Mouse (Mus musculus) lung, adult 2 months (tissue): ENCODE measurements around the gene Cd248. TPM values are rescaled to one million over a fixed set of nuclear protein-coding genes. Genes with fewer than 3 reads are reported as not detected.

Source experiments
- DNase-seq: peaks from one replicate; pipeline ENCODE4 v3.0.0; 2022
- H3K4me1 ChIP-seq: fragments of 200-500 bp; 2 replicates; pipeline ENCODE4 v1.6.1; 2011; ENCODE audit warnings: low read length; ENCODE audit not compliant: control insufficient read depth, insufficient read depth
- H3K4me3 ChIP-seq: fragments of 200-500 bp; replicated peaks from 2 replicates; pipeline ENCODE3; 2011; ENCODE audit warnings: low read depth, mild to moderate bottlenecking, control low read depth, low read length; ENCODE audit errors: extremely low read depth
- CTCF ChIP-seq: fragments of 200-500 bp; IDR thresholded peaks from 2 replicates; pipeline ENCODE4 v1.5.1; 2011; ENCODE audit warnings: mild to moderate bottlenecking, low read length, control low read depth; ENCODE audit not compliant: insufficient read depth
- POLR2A ChIP-seq: fragments of 200-500 bp; IDR thresholded peaks from 2 replicates; pipeline ENCODE4 v1.6.1; 2011; ENCODE audit warnings: low read depth, mild to moderate bottlenecking, control low read depth, low read length, borderline replicate concordance; ENCODE audit errors: extremely low read depth
- WGBS: fragments of 180-500 bp; shearing (Covaris S2); methylation state at CpG from one replicate; pipeline ENCODE4 v1.1.7; 2018; 5-methylcytosine and 5-hydroxymethylcytosine counted together
- polyA plus RNA-seq: library from polyadenylated mRNA; depleted of rRNA; stranded (reverse); fragments of >200 nt; gene quantifications from 2 replicates; pipeline ENCODE4 v1.2.3, GENCODE M21; 2012

Gene Cd248
- polyA plus RNA-seq, 1 experiment: 22.6 TPM

DNA sequence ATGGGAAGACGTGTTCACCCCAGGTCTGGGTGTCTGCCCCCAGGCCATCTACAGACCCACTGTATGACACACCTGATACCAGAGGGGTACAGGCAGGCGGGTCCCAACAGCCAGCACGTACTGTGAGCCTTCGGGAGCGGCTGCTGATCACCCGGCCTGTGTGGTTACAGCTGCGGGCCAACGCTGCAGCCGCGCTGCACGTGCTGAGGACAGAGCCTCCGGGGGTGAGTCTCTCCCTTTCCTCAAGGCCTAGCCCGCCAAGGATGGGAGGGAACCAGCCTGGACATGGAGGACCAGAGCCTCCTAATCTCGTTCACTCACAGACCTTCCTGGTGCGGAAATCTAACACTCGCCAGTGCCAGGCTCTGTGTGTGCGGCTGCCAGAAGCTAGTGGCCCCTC lies 16.8 kb upstream of the Cd248 start:
- peak overlapping the region; percentile 39 for H3K4me3 ChIP-seq
- peaks cover 3% of the 10 kb centered on the region; the same call in 1 of the 2 replicates for H3K4me1 ChIP-seq
- DNase-seq: peak; percentile 39
- 10% methylated on average over 17 of the region's 17 CpGs for WGBS
- no peak for TF ChIP-seq CTCF

DNA sequence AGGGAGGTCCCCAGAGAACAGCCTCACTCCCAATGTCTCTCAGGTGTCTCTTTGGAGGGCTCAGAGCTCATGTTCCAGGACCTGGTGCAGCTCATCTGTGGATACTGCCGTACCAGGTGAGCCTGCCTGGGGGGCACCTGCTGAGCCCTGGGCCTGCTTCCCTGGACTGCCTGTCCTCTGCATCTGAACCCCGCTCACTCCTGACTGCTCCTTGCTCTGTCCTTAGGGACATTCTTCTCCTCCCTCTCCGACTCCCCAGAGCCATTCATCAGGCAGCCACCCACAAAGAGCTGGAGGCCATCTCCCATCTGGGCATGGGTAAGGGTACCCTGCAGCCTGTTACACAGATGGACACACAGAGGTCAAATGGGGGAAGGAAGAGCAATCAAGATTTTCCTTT lies 16.4 kb upstream of the Cd248 start:
- H3K4me3 ChIP-seq: no peak overlapping the region
- WGBS: 70% methylated on average over 3 of the region's 3 CpGs
- TF ChIP-seq CTCF (no peak), POLR2A (no peak)
- no peak for DNase-seq
- H3K4me1 ChIP-seq: peaks cover 3% of the 10 kb centered on the region; the same call in 1 of the 2 replicates

DNA sequence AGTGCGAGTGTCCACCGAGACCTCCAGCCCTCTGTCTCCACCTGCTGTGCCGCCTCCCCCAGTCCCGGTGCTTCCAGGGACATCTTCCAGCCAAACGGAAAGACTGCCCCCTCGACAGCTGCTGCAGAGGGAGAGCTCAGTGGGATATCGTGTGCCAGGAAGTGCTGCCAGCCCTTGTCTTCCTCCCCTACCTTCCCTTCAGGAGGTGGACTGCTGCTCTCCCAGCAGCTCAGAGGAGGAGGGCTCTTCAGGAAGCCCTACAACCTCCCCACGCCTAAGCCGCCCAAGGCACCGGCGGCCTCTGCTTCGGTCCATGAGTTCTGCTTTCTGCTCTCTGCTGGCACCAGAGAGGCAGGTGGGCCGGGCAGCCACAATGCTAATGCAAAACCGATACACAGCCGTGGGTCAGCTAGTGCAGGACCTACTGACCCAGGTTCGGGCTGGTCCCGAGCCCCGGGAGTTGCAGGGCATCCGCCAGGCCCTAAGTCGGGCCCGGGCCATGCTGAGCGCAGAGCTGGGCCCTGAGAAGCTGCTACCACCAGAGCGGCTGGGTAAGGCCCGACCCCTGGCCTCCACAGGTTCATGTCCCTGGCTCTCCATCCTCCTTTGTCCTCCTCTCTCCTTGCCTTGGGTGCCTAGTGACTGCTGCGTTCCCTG lies 15.6 kb upstream of the Cd248 start:
- Histone ChIP-seq H3K4me3 (no peak overlapping the region), H3K4me1 (peaks cover 3% of the 10 kb centered on the region; the same call in 1 of the 2 replicates)
- WGBS: 54% methylated on average over 25 of the region's 25 CpGs
- DNase-seq: no peak
- TF ChIP-seq CTCF (no peak), POLR2A (no peak)

DNA sequence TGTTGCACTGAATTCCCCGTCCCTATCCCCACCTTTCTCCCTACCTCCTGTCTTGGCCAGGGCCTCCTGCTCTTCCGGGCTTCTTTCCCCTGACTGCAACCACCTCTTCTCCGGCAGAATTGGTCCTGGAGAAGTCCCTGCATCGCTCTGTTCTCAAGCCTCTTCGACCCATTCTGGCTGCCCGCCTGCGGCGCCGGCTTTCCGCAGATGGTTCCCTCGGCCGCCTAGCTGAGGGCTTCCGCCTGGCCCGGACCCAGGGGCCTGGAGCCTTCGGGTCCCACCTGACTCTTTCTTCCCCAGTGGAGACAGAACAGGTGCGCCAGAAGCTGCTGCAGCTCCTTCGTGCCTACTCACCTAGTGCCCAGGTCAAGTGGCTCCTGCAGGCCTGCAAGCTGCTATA lies 15.0 kb upstream of the Cd248 start:
- H3K4me1 ChIP-seq: peaks cover 3% of the 10 kb centered on the region; the same call in 1 of the 2 replicates
- TF ChIP-seq CTCF: no peak
- TF ChIP-seq POLR2A: no peak
- DNase-seq: no peak
- WGBS: 82% methylated on average over 17 of the region's 17 CpGs
- H3K4me3 ChIP-seq: no peak overlapping the region

DNA sequence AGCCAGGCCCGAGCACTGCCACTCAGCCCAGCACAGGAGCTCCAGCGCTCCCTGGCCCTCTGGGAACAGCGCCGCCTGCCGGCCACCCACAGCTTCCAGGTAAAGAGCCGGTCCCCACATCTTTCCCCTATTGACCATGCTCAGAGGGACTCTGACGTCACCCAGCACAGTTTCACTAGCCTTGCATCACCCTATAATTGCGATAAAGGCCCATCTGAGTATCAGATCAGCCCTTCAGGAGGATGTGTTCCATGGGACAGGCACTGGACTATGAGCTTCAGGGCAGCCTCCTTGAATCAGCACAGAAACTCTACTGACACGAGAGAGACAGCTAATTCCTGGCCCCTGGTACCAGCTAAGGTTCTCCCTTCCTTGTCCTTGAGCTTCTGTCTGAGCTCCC lies 14.0 kb upstream of the Cd248 start:
- H3K4me1 ChIP-seq: peaks cover 10% of the 10 kb centered on the region
- TF ChIP-seq CTCF (peak; percentile 54), POLR2A (no peak)
- 47% methylated on average over 9 of the region's 9 CpGs for WGBS
- DNase-seq: peak; percentile 57
- H3K4me3 ChIP-seq: no peak overlapping the region

DNA sequence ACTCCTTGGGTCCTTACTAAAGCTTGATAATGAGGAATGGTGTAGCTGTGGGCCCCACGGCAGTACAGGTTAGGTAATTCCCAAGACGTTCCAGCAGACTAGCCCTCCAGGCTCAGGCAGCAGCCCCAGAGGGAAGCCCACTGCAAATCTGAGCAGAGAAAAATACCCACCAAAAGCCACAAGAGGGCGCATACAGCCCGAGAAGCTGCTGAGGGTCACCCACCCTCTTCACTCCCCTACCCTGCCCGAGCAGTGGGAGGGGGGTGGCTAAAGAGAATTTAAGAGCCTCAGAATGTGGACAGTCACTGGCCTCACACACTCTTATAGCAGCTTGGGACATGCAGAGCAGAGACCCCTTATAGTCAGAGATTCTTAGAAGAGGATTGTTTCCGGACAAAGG lies 11.6 kb upstream of the Cd248 start:
- no peak for DNase-seq

DNA sequence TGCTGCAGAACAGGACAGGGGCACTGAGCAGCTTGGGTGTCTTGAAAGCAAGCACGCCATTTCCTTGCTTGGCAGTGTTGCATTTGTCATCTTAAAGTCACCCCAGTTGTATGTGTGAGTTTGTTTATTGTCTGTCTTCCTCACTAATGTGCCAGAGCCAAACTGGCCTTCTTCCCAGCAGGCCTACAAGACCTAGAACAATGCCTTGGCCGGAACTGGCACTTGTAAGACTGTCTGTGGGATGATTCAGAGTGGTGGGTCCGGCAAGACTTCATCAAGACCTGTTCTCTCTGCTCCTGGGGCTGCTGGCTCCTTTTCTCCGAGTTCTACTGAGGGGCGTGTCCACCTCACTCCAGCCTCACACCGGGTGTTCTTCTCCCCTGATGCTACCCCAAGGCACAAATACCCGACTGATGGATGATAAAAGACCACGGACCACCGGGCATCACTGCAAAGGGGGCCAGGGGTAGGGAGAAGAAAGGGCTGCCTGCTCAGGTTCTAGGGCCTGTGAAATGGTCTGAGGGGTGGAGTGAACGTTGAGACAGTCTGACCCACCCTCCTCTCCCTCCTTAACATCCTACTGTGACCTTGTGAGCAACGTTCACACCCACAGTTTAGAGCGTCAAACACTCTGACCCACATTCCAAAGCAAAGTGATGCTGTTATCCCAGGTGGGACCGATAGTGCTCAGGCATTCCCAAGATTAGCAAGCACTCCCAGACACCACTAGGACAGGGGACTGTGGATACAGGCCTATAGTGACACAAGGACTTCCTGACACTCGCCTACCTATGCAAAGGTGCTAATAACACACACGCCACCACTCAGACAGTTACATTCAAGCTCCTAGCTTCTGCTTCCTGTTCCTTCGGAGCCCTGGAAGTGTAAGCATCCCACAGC lies 9.8 kb upstream of the Cd248 start:
- TF ChIP-seq CTCF (no peak), POLR2A (no peak)
- 26% methylated on average over 16 of the region's 16 CpGs for WGBS
- Histone ChIP-seq H3K4me3 (no peak overlapping the region), H3K4me1 (peaks cover 7% of the 10 kb centered on the region; the same call in 1 of the 2 replicates)
- no peak for DNase-seq

More for the DNA sequence above, 11.6 kb upstream of the Cd248 start:
- H3K4me3 ChIP-seq: no peak overlapping the region
- WGBS: 23% methylated on average over 6 of the region's 6 CpGs
- H3K4me1 ChIP-seq: peaks cover 7% of the 10 kb centered on the region; the same call in 1 of the 2 replicates
- no peak for TF ChIP-seq POLR2A
- TF ChIP-seq CTCF: peak; percentile 69

DNA sequence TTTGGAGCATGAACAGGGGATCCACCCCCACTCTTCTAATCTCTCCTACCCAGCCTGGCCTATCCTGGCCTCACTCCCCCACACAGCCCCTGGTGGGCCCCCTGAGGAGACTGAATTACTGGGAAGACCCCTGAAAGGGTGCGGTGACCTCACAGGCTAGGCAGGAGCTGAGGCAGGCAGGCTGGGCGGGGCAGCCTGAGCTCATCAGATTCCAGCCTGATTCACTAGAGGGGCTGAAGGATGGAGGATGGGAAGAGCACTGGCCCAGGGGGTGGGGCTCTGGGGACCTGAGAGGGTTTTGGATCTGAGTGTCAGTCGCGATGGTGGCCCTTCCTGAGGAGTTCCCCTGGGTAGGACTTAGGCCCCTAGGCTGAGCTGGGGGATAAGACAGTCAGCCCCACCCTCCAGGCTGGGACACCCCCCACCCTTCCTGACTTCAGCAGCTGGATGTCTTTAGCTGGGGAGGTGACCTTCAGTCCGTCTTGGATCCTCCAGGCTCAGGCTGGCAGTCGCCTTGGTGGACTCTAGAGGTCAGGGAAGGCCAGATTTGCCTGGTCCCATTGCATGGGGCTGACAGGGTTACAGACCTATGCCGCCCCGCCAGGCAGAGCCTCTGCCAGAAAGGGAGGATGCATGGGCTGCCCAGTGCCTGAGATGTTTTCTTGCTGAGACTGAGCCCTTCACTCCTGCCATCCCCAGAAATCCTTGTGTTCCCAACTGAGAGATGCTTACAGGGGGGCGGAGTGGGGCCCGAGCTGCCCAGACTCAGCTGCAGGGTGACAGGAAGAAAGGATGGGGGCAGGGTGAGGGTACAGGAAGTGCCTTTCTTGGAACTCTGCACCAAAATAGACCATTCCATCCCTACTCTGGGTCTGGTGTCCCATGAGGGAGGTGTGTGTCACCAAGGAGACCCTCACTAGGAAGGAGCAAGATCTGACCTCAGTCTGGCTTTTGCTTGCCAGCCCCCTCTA lies 8.8 kb upstream of the Cd248 start:
- DNase-seq: no peak
- TF ChIP-seq POLR2A (no peak), CTCF (no peak)
- 20% methylated on average over 10 of the region's 10 CpGs for WGBS
- Histone ChIP-seq H3K4me3 (no peak overlapping the region), H3K4me1 (peaks cover 7% of the 10 kb centered on the region; the same call in 1 of the 2 replicates)

DNA sequence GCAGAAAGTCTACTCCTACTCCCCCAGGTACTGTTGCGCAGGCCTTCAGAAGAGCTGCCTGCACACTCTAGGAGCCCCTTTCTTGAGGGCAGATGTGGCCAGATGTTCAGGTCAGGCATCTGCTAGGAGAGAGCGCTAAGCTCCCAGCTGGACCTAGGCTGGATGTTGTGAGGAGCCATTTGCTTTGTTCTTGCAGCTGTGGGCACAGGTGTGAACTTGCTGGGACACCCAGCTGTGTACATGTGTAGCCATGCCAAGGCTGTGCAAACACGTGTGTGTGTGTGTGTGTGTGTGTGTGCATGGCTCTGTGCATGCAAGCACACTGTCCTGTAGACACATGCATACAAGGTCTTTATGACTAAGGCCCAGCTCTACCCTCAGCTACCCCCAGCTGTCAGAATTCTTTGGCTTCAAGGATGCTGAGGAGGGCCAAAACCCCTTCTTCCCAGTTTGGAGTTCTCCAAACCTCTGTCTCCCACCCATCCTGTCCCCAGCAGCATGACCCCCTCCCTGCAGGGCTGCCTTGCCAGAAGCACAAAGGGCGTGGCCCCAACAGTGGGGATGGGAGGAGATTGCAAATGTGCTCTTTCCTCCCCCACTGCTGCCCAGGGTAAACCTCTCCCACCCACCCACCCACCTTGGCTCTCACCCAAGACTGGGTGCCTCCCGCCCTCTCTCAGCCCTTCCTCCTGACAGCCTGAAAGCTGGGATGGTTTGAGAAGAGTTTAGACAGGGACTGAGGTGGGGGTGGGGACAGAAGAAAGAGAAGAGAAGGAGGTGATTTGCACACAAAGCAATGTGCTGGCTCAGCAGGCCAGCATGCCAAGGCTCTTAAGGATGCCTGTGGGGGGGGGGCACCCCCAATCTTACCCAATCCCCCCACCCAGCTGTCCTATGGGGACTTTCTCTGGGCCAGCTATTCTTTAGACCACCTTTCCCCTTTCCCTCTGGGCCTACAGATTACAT lies 7.2 kb upstream of the Cd248 start:
- DNase-seq: no peak
- no peak for TF ChIP-seq POLR2A
- TF ChIP-seq CTCF: no peak
- Histone ChIP-seq H3K4me3 (no peak overlapping the region), H3K4me1 (peaks cover 7% of the 10 kb centered on the region; the same call in 1 of the 2 replicates)
- WGBS: 45% methylated on average over 5 of the region's 5 CpGs
